Mouse (Mus musculus) stomach, embryonic 14.5 days (tissue): ENCODE measurements around the gene Ndrg3. TPM values are rescaled to one million over a fixed set of nuclear protein-coding genes. Genes with fewer than 3 reads are reported as not detected.
"Not testable (repeated sequence)": the region's sequence is repeated elsewhere in the genome, so short reads cannot be mapped to it uniquely, and the experiment has no call there.

ENCODE experiments used
- ATAC-seq: fragments of 200-750 bp; cut with Nextera tagmentation; 2 replicates; pipeline ENCODE4 v1.8.0; 2017; ENCODE audit warnings: low read depth, moderate TSS enrichment; ENCODE audit not compliant: insufficient number of reproducible peaks, insufficient read depth, low FRiP score
- H3K27ac ChIP-seq: fragments of 300-500 bp; sonication (generic); 2 replicates; pipeline ENCODE4 v1.5.1; 2014; ENCODE audit warnings: mild to moderate bottlenecking, low read length, moderate library complexity, mixed read lengths
- H3K27me3 ChIP-seq: fragments of 300-500 bp; sonication (generic); 2 replicates; pipeline ENCODE4 v1.6.1; 2014; ENCODE audit warnings: low read length, control low read depth, mixed read lengths; ENCODE audit not compliant: control insufficient read depth, insufficient read depth
- H3K36me3 ChIP-seq: fragments of 300-500 bp; sonication (generic); 2 replicates; pipeline ENCODE4 v1.6.1; 2014; ENCODE audit warnings: mild to moderate bottlenecking, control low read depth, low read length, moderate library complexity, mixed read lengths; ENCODE audit not compliant: control insufficient read depth, insufficient read depth
- H3K4me1 ChIP-seq: fragments of 300-500 bp; sonication (generic); 2 replicates; pipeline ENCODE4 v1.6.1; 2014; ENCODE audit warnings: low read length, control low read depth, mixed read lengths; ENCODE audit not compliant: control insufficient read depth, insufficient read depth
- H3K4me2 ChIP-seq: fragments of 300-500 bp; sonication (generic); replicated peaks from 2 replicates; pipeline ENCODE4 v1.6.1; 2014; ENCODE audit warnings: low read depth, low read length, control low read depth
- H3K4me3 ChIP-seq: fragments of 300-500 bp; sonication (generic); 2 replicates; pipeline ENCODE4 v1.5.1; 2014; ENCODE audit warnings: low read depth, low read length, control low read depth
- H3K9ac ChIP-seq: fragments of 300-500 bp; sonication (generic); replicated peaks from 2 replicates; pipeline ENCODE4 v1.6.1; 2014; ENCODE audit warnings: low read depth, mild to moderate bottlenecking, control low read depth, low read length, moderate library complexity, mixed read lengths
- H3K9me3 ChIP-seq: fragments of 300-500 bp; sonication (generic); 2 replicates; pipeline ENCODE4 v1.6.1; 2016; ENCODE audit warnings: low read depth, low read length, control low read depth; ENCODE audit not compliant: control insufficient read depth
- whole genome bisulfite sequencing: fragments of 180-500 bp; shearing (Covaris S2); extraction: QIAGEN DNeasy Blood & Tissue Kit; methylation state at CpG from one replicate; pipeline ENCODE4 v1.1.7; 2014; 5-methylcytosine and 5-hydroxymethylcytosine counted together
- polyA plus RNA-seq: library from polyadenylated mRNA; unstranded; fragments of >200 nt; fragmentation: Nextera tagmentation; extraction: Ambion mirVana; gene quantifications from 2 replicates; pipeline ENCODE4 v1.2.1, GENCODE M21; 2014

The Ndrg3 gene
- polyA plus RNA-seq, 1 experiment from 2014 or later, result 44.4 TPM

DNA sequence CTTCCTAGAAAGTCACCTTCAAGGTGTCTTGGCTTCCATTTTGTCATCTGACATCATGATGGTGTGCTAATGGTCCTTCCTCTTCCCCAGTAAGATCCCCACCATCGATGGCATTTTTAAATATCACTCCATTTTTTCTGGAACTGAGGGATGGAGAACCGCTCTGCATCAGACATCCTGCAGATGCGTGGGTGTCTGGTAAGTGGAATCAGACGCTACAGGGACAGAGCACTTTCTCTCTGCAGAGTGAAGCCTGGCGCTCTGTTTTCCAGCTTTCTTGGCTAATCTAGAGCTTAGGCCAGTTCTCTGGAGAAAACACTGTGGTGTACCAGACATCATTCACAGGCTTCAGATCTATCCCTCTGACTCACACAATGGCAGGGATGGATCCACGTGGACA is 64.2 kb downstream of the Ndrg3 start:
- Histone ChIP-seq H3K9ac (no peak overlapping the region), H3K27ac (no peak overlapping the region), H3K27me3 (no peaks in the 10 kb centered on the region), H3K4me2 (no peak overlapping the region), H3K4me3 (no peak overlapping the region), H3K9me3 (no peaks in the 10 kb centered on the region), H3K4me1 (peaks cover 3% of the 10 kb centered on the region; the same call in 1 of the 2 replicates), H3K36me3 (peaks cover 10% of the 10 kb centered on the region; the same call in 1 of the 2 replicates)
- 85% methylated on average over 6 of the region's 6 CpGs for WGBS
- ATAC-seq, result no peak

DNA sequence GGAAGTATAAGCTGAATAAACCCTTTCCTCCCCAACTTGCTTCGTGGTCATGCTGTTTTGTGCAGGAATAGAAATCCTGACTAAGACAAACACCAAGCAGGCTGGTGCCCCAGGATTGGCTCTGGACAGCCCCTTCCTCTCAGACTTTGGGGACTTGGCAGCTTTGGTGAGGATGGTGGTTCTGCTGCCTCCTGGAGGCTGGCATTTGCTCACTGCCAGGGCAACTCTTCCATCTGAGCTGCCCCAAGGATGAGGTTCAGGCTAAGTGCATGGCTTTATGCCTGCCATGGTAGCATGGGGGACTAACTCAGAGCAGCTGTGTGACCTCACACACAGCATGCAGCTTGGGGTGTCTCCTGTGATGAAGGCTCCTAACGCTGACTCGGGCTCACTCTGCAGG is 66.2 kb downstream of the Ndrg3 start:
- not testable (repeated sequence) for H3K4me2 ChIP-seq, H3K27me3 ChIP-seq, H3K36me3 ChIP-seq, H3K4me3 ChIP-seq, H3K9ac ChIP-seq, H3K27ac ChIP-seq, H3K4me1 ChIP-seq, H3K9me3 ChIP-seq, ATAC-seq
- WGBS, result 87% methylated on average over 3 of the region's 3 CpGs

DNA sequence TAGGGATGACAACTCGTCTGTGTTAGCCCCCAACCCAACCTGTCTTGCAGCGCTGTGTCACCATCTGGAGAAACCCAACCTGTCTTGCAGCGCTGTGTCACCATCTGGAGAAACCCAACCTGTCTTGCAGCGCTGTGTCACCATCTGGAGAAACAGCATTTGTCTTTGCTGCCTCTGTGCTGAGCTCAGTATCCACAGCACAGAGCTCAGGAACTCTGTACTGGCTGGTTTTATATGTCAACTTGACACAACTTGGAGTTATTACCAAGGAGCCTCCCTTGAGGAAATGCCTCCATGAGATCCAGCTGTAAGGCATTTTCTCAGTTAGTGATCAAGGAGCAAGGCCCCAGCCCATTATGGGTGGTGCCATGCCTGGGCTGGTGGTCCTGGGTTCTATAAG is 66.8 kb downstream of the Ndrg3 start:
- not testable (repeated sequence) for ATAC-seq, H3K36me3 ChIP-seq, H3K27me3 ChIP-seq, H3K9ac ChIP-seq, H3K4me3 ChIP-seq, H3K4me2 ChIP-seq, H3K4me1 ChIP-seq, H3K9me3 ChIP-seq, H3K27ac ChIP-seq
- 86% methylated on average over 4 of the region's 4 CpGs for WGBS

DNA sequence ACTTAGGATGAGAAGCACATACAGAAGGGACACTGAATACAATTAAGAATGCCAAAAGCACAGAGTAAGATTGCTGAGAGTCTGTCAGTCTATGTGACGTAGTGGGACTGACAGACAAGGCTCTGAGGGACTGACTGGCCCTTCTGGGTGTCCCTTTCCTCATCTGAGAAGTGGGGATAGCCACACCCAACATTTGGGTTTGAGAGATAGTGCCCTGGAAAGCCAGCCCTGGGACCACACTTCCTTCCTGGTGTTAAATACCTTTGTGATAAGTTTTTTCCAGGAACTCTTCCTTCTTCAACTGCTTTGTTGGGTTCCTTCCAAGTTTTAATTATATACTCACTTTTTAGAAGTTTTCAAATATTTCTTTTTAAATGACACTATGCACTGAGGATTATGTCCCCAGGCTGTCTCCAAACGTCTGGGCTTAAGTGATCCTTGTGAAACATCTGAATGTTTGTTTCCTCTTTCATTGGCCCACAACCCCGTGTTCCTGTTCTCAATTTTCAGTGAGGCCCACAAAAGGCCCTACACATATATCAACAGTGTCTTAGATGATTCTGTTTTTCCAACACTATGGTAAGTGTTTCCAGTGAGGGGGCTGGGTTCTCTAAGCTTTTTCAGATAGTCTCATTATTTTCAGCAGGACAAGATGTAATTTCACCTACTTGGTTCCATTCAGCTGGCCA is 67.5 kb downstream of the Ndrg3 start:
- no peak overlapping the region for H3K4me2 ChIP-seq
- no peak overlapping the region for H3K27ac ChIP-seq
- no peaks in the 10 kb centered on the region for H3K27me3 ChIP-seq
- peaks cover 6% of the 10 kb centered on the region; the same call in 1 of the 2 replicates for H3K36me3 ChIP-seq
- H3K9me3 ChIP-seq, result no peaks in the 10 kb centered on the region
- peaks cover 3% of the 10 kb centered on the region; the same call in 1 of the 2 replicates for H3K4me1 ChIP-seq
- no peak; the same call in 1 of the 2 replicates for ATAC-seq
- H3K9ac ChIP-seq, result no peak overlapping the region
- WGBS, result 43% methylated on average over 3 of the region's 3 CpGs
- H3K4me3 ChIP-seq, result no peak overlapping the region

DNA sequence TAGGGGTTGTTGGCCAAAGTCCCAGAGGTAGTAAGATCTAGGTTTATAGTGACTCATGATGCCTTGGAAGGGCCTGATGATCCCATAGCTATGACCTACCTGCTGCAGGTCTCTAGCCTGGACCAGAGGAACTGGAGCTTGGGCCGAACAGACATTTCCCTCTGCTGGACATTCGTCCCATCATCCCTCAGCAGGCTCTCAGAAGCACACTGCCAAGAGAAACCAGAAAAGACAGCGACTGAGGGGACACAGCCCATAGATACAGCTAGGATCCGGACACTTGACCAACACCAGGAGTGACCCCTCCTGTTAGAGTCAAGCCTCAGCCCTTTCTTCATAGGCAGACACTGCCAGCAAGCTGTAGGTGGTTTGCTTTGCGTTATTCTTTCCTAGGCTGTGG is 68.8 kb downstream of the Ndrg3 start:
- Histone ChIP-seq H3K36me3 (no peaks in the 10 kb centered on the region), H3K4me3 (no peak overlapping the region), H3K9ac (no peak overlapping the region), H3K27ac (no peak overlapping the region), H3K27me3 (no peaks in the 10 kb centered on the region), H3K4me1 (peaks cover 3% of the 10 kb centered on the region; the same call in 1 of the 2 replicates), H3K9me3 (no peaks in the 10 kb centered on the region), H3K4me2 (no peak overlapping the region)
- WGBS, result 81% methylated on average over 5 of the region's 5 CpGs
- no peak for ATAC-seq

DNA sequence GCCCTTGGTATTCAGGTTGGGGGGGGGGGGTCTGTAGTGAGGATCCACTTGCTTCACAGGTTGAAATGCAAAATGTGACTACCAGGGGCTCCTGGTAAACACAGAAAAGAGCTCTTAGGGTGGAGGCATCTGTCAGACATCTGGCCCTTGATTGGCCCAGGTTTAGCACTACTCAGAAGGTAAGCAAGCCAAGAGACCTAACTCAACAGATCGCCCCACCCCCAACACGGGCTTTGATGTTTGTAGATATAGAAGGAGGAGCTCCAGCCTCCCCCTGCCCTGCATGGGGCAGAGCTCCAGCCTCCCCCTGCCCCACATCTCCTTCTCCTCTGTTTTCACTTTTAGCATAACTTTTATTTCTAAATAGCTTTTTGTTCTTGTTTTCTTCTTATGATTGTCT is 72.1 kb downstream of the Ndrg3 start:
- Histone ChIP-seq H3K4me3 (no peak overlapping the region), H3K4me2 (no peak overlapping the region), H3K9ac (no peak overlapping the region), H3K27ac (no peak overlapping the region), H3K9me3 (no peaks in the 10 kb centered on the region), H3K36me3 (no peaks in the 10 kb centered on the region), H3K4me1 (no peaks in the 10 kb centered on the region), H3K27me3 (no peaks in the 10 kb centered on the region)
- no peak for ATAC-seq
- 48% methylated on average over 2 of the region's 2 CpGs for WGBS

DNA sequence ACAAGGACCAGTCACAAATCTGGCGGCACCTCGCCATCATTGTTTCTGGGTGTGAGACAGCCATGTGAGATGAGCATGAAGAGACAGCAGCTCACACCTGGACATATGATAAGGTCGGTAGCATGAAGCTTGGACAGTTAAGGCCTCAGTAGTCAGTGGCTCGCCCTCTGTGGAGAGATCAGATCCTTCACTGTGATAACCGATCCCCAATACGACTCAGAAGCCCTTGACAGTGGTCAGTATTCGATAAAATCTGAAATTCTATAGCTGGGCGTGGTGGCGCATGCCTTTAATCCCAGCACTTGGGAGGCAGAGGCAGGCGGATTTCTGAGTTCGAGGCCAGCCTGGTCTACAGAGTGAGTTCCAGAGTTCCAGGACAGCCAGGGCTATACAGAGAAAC is 72.7 kb downstream of the Ndrg3 start:
- H3K27me3 ChIP-seq, ATAC-seq: not testable (repeated sequence)

DNA sequence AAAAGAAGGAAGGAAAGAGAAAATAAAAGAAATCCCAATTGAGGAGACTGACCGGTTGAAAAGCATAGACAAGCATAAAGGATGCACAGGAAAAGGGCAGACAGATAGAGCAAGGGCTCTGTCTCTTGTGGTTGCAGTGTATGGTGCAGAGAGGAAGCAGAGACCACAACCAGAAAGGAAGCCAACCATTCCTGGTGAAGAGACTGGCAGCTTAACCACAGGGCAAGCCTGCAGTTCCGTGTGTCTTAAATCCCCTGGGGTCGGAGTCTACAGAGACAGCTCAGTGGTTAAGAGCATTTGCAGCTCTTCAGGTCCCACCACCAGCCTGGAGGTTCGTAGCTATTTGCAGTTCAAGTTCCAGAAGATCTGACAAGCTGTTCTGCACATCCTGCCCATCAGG is 73.3 kb downstream of the Ndrg3 start:
- H3K27me3 ChIP-seq, result no peaks in the 10 kb centered on the region
- no peaks in the 10 kb centered on the region for H3K9me3 ChIP-seq
- no peak overlapping the region for H3K27ac ChIP-seq
- no peaks in the 10 kb centered on the region for H3K4me1 ChIP-seq
- WGBS, result 59% methylated on average over 4 of the region's 4 CpGs
- no peak overlapping the region for H3K9ac ChIP-seq
- H3K4me3 ChIP-seq, result no peak overlapping the region
- H3K36me3 ChIP-seq, result no peaks in the 10 kb centered on the region
- ATAC-seq, result no peak
- H3K4me2 ChIP-seq, result no peak overlapping the region

More for the DNA sequence above, 72.7 kb downstream of the Ndrg3 start:
- WGBS, result 90% methylated on average over 11 of the region's 11 CpGs
- H3K4me1 ChIP-seq, H3K4me2 ChIP-seq, H3K4me3 ChIP-seq, H3K36me3 ChIP-seq, H3K27ac ChIP-seq, H3K9ac ChIP-seq, H3K9me3 ChIP-seq: not testable (repeated sequence)
